Mouse (Mus musculus): ENCODE results near the gene Jade1.

The Jade1 gene

DNA sequence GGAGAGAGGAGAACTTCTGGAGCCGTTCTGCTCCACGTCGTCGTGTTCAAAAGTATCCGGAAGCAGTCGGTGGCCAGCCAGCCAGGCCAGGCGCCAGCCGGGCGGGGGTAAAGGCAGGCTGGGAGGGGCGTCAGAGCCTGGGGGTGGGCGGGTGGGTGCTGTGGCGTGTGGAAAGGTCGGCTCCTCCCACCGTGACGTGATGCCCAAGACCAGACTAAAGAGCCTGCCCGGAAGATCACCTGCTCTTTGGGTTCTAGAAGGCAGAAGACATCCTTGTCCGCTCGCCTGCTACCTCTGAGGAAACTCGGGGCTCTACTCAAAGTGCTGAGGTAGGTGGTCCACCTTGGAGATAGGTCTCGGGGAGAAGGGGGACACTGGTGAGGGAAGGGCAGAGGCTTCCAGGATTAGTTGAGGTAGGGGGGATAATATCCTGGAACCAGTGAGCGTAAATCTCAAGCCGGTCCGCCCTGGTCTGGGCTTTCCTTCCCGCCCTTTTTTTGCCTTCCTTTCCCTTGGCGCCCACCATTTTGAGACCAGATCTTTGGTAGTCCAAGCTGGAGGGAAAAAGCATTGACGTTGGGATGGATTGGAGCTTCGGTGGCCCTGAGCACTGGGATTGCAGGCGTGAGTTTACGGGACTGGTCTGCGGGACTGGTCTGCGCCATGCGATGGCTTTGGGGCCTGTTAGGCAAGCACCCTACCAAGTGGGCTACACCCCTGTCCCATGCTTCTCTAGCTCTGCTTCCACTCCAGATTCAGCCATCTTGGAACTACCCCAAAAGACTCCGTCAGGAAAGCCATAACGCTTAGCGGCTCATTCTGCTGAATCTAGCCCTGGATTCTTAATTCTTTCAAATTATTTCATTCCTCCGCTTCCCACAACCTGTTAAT is at the start of gene Jade1:
Gene Jade1, plus strand, starts transcription at position 241 of the 891 bp plus-strand sequence.
- no peak for DNase-seq (ENCODE audit: low spot score)

DNA sequence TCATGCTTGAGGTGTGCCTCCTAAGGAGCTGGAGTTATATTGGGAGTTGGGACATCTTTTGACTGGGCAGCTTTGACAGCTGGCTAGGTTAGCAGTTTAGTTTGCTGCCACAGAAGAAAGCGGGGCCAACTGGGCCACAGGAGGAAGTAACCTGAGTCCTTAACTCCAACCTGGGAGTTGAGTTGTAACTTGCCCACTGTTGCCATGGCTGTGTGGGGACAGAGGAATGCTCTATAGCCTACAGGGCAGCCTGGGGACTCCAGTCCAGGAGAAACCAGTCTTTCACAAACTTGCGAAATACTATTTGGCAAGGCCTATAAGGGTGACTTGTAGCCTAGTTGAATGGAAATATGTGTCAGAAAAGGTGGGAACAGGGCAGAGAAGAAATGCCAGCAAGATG is 46.1 kb upstream of the Jade1 start:
- DNase-seq (ENCODE audit: low spot score): no peak

DNA sequence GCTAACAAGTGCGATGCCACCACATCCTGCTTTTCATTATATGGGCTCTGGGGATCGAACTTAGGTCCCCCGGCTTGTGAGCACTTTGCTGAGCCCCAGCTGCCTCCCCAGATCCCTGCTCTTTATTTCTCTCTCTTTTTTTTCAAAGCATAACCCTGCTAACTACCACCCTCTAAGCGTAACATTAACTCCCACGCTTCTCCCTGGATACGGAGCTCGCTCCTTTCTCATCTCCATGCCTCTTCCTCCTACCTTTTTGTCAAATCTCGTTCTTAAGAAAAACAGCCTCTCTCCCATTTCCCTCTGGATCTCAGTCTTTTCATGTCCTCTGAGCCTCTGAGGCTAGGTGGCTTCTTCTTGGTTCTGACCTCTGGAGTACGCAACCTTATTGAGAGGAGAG is 45.3 kb upstream of the Jade1 start:
- no peak for DNase-seq (ENCODE audit: low spot score)

DNA sequence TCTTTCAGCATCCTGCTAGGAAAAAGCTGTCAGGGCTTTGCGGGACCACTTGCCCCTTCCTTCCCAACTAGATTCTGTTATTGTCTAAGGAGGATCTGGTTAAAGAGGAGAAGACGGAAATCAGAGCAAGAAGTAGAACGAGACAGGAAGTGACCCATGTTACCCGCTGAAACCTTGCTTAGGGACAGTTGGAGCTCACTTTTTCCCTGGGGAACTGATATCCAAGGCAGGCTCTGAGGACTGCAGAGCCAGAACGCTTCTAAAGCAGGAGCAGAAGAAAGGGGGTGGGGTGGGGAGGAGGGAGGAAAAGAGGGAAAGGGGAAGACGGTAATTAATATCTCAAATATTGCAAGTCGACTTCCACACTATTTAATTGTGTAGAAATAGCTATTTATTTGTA is 44.8 kb upstream of the Jade1 start:
- DNase-seq (ENCODE audit: low spot score): no peak

DNA sequence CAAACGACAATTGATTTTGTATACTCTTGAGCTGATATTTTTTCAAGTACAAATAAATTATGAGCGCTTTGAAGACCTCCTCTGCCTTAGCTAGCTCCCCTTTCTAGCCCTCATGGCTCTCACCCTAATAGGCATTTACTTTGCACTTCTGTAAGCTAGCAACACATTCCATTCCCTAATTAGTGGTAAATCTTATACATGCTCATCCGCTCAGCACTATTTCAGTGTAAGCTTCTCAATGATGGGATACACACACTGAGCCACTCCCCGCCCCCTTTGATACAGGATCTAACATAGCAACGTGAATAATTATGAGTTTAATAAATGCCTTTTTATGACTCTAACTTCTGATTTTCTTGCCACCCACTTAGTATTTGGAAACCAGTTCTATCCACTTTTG is 41.5 kb upstream of the Jade1 start:
- DNase-seq (ENCODE audit: low spot score): no peak

DNA sequence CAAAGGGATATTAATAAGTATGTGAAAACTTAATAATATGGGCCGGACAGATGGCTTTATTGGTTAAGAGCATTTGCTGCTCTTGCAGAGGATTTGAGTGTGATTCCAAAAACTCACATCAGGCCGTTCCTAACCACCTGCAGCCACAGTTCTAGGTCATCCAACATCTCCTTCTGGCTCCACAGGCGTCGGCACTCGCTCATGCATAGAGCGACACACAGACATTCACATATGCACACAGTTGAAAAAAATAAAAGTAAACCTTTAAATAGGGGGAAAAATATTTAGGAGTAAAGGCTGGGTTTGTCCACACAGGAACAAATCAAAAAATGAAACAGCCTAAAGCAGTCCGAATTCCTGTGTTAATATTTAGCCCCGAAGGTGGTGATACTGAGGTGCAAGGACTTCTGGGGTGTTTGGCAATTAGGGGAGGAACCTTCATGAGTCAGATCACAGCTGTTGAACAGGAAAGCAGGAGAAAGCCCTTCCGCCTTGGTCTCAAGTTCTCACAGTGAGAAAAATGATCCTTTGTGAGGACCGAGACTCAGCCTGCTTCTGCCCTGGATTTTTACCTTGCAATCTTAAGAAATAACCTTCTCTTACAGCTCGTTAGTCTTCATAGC is 40.7 kb upstream of the Jade1 start:
- no peak for DNase-seq (ENCODE audit: low spot score)

DNA sequence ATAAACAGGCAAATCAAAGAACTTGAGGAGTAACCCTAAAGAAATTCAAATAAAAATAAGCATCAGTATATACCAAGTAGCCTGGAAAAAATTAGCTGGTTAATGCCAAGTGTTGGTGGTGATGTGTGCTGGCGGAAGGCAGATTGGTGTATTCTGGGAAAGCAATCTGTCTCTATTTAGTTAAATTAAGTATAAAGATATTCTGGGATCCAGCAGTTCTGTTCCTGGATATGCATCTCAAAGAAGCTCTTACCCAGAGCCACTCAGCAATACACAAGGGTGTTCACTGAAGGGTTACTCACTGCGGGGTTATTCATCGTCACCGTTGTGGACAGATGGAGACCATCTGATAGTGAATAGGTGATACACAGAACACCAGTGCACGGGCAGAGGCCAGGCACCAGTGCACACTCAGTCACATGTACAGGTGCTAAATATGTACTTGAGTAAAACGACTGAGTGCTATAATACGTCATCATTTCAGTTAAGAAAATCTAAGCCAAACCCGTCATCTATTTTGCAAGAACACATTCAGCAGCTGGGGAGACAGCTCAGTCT is 38.5 kb upstream of the Jade1 start:
- DNase-seq (ENCODE audit: low spot score): no peak

DNA sequence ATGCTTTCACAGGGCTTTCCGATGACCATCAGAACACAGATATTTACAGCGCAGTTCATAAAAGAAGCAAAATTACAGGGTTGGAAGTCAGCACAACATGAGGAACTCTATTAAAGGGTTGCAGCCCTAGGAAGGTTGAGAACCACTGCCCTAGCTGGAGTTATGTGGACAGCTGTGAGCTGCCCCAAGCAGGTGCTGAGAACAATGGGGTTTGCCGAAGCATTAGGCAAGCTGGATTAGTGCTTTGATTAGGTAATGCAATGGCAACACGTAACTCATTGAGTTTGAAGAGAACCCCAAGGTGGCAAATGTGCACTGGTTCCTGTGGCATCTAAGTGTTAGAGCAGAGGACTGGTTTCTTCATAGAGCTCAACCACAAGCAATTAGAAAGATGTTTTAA is 34.6 kb upstream of the Jade1 start:
- no peak for DNase-seq (ENCODE audit: low spot score)

DNA sequence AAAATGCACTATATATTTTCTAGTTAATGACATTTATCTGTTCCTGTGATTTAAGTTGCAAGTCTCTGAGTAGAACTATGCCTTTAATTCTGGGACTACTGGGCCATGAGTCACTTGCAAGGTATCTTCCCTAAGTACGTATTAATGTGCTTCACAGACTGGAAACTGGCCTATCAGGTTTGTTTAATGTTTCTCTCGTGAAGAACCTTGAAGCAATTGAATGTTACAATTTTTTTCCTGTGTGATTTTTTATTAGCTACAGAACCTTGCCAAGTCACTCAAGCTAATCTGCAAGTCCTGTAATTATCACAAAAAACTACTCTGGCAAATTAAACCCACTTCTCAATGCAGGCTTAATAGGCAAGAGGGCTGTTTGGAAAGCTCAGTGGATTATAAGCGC is 33.8 kb upstream of the Jade1 start:
- DNase-seq (ENCODE audit: low spot score): no peak

DNA sequence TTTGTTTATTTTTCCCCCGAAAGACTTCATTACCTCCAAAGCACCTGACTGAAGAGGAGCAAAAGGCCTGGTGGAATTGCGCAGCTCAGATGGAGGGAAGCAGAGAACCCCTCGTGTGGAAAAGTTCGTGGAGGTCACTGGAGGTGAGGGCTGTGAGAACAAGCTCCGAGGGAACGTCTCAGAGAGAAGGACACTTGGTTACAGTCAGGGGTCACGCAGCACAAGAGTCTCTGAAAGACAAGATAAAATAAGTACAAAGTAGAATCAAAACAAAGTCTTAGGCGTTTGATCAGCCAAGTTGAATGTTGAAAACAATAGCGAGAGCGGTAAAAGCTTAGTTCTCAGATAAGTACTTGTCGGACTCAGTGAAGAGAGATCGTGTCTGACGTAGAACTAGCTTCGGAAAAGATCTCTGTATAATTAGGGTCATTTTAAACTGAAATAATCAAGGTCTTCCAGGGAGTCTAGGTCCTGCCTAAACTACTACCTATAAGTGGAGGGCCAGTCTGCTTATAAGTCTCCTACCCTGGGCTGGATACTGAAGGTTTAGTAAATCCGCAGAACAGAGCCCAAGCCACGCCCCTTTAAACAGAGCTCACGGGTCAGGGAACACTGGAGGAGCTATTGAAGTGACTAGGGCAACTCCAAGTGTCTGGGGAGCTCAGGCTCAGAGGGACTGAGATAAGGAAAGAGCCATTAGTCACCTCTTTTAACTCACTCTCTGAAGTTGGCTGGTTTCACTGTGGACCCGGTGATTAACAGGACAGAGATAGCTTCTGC is 33.1 kb upstream of the Jade1 start:
- no peak for DNase-seq (ENCODE audit: low spot score)

DNA sequence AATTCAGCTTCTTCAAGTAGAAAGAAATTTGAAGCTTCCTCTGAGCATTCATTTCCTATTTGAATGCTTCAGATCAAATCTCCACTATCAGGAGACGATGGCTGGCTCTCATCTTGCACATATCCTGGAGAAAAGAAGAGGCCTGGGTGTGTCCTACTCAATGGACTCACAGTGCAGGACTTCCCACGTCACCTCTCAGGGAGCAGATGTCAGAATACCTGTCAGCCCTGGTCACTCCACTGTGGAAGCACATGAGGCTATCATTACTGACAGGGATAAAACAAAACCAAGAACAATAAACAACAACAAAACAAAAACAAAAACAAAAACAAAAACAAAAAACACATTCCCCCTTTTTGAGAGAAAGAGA is 32.5 kb upstream of the Jade1 start:
- DNase-seq (ENCODE audit: low spot score): no peak

DNA sequence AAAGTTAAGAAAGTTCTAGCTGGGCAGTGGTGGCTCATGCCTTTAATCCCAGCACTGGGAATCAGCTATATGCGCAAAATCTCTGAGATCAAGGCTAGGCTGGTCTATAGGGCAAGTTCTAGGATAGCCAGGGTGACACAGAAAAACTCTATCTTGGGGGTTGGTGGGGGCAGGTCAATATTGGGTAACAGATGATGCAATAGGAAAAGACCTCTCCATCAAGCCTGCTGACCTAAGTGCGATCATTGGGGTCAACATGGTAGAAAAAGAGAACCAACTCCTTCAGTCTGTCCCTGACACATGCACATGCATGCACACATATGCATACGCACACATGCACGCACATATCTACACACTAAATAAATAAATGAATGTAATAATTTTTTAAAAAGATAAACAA is 32.1 kb upstream of the Jade1 start:
- DNase-seq (ENCODE audit: low spot score): no peak

DNA sequence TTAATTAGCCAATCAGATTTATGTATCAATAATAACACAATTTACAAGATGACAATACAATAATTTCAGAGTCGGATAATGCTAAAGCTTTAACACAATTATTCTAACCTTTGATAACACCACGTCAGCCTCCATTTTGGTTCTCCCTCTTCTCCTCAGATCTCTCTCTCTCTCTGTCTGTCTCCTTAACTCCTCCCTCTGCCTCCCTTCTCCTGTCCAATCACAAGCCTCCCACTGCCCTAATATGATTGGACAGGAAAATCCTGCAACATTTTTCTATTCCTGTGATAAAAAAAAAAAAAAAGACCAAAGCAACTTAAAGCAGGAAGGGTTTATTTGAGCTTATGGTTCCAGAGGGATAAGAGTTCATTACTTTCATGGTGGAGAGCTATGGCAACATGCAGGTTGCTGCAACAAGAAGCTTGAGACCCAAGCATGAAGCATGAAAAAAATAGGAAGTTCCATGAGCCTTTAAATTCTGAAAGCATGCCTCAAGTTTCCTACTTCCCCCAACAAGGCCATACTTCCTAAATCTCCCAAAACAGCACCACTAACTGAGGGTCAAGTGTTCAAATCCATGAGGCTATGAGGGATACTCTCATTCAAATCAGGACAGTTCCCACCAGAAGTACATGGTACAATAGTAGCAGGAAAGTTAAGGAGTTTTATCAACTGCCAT is 27.1 kb upstream of the Jade1 start:
- DNase-seq (ENCODE audit: low spot score): no peak

DNA sequence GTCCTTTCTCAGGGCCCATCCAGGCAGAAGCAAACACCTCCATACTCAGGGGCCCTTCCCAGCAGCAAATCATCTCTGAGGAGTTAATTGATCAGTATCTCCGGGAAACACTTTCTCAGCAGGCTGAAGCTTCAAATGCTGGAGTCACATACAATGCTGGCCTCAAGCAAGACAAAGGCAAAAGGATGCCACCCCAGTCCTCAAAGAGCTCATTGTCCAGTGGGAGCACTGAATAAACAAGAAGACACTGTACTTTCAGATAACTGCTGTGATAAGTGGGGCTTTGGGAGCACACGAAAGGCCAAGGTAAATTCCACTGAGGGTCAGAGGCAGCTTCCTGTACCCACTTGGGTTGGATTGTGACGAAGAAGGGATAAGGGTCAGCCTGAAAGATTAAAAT is 25.4 kb upstream of the Jade1 start:
- no peak for DNase-seq (ENCODE audit: low spot score)

DNA sequence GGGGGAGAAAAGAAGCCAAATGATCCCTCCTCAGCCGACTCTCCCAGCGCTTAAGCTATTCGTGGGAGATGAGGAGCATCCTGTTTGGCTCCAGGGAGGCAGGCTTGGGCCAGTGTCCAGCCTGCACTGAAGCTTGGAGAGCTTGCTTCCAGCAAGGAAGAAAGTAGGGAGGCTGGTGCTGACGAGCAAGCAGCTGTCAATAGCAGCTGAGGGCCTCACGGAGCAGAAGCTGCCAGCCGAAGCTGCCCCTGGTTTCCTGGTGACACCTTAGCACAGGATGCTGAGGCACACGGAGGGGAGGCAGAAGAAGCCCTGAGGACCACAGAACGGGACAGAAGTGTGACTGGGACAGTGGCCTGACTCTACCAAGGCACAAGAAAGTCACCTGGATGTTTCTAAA is 24.0 kb upstream of the Jade1 start:
- DNase-seq (ENCODE audit: low spot score): no peak

DNA sequence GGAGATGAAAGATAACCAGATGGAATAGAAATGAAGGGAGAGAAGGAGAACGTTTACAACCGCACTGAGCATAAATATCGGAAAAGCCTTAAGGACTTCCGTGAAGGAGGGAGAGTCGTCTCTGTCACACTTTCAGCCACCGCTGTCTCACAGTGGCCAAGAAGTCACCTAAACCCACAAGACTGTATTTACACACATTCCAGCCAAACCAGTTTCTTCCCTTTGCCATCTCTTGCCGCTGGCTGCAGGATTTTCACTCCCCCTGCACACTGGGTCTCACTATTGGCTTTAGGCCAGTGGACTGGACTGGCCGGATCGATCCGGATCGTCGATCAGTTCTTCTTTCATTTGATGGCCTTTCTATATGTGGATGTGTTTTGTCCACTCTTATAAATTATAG is 23.4 kb upstream of the Jade1 start:
- no peak for DNase-seq (ENCODE audit: low spot score)

DNA sequence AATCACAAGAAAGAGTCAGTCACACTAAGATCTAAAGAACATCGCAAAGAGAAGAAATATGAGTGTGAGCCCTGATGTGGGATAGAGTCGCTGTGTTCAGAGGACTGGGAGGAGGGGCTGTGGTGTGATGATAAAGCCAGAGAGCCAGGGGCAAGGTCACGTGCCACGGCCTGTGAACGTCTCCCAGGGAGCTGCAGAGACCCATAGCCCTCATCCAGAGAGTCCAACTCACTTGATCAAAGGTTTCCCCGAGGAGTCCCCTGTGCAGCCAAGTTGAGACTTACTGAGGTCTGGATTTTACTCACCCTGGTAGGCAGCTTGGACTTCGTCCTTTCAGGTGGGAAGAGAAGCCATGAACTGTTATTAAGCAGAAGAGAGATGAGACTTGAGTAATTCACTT is 21.9 kb upstream of the Jade1 start:
- DNase-seq (ENCODE audit: low spot score): no peak

DNA sequence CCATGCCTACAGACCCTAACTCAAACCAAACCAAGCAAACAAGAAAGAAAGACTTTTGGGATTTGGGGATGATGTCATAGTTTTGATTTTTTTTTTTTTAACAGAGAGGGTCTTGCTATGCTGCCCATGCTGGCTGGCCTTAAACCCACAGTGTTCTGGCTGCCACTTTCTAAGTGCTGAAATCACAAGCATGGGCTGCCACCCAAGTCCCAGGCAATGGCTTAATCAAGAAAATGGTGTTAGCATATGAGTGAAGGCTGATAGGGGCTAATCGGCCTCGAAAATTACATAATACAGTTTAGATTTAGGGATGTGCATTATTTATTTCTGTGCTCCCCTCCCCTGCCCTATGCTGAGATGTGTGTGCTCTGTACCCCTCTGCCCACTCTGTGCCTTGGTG is 17.6 kb upstream of the Jade1 start:
- DNase-seq (ENCODE audit: low spot score): no peak

DNA sequence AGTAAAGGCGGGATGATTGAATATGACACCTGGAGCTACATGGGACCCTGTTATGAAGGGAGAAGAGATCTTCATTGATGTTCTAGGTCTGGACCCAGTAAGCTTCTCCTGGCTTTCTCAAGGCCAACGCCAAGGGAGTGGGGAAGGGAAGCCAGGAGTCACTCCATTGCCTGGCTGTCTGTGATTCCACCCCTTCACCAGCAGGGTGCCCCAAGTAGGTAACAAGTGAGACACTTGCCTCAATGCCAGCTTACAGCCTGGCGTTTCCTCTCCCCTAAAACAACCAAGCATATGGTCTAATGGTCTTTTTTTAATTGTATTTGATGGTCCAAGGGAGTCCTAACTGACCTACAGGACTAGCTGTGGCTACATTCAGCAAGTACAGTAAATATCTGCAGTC is 14.2 kb upstream of the Jade1 start:
- DNase-seq (ENCODE audit: low spot score): no peak

DNA sequence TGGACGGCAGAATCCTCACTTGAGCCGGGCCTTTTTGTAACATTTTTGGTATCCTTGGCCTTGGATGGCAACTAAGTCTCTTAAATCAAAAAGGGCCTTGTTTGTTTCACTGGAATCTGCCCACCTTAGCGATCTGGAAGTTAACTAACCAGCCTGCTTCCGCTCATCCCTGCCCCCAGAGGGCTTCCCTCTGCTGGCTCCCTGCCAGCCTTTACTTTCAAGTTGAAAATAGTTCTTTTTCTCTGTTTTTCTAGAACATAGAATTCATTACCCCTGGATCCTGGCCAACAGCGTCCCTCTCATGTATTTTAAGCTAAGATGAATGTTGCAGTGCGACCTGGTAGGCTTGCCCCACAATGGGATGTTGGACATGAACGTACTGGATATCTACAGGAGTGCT is 11.1 kb upstream of the Jade1 start:
- peak; percentile 8 for DNase-seq (ENCODE audit: low spot score)

DNA sequence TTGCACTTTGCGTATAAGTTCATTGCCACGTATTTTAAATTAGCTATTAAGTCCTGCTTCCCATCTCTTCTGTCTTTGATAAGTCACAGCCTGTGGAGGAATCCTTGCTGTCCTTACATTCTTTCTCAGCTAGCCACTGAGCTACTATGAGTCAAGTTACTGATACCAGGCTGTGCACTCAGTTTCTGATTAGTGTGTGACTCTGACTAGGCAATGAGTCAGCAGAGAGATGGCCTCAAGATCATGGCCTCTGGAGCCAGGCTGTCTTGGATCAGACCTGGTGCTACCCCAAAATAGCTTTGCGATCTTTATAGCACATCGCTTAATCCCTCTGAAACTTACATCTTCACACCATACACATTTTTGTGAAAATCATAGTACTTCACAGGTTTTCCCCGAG is 8.2 kb upstream of the Jade1 start:
- DNase-seq (ENCODE audit: low spot score): no peak

DNA sequence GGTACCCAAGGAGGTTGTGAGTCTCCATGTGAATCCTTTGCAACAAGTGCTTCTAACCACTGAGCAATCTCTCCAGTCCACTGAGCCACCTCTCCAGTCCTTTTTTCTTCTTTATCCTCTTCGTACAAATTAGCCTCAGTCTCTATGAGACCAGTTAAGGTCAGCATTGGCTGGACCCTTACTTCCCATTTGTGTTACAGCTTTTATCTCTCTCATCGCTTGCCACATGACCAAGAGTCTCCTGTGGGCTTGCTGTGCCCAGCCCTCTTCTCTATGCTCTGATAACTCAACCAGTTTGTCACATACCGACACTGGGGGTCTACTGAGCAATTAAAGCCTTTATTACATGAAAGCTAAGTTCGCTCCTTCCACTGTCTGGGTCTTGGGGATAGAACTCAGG is 7.3 kb upstream of the Jade1 start:
- no peak for DNase-seq (ENCODE audit: low spot score)

Data from layer of hippocampus, adult 11-12 months (tissue).